Mouse (Mus musculus) cerebellum, postnatal 14 days (tissue): Measurements from ENCODE around the gene Wfdc15a.
"Not testable (repeated sequence)": the region's sequence is repeated elsewhere in the genome, so short reads cannot be mapped to it uniquely, and the experiment has no call there.

Source experiments
- DNase-seq, 2 experiments: peaks; one replicate each; pipeline ENCODE4 v3.0.0; 2021; ENCODE audit warnings: mixed read lengths in 2 of 2

Gene Wfdc15a

DNA sequence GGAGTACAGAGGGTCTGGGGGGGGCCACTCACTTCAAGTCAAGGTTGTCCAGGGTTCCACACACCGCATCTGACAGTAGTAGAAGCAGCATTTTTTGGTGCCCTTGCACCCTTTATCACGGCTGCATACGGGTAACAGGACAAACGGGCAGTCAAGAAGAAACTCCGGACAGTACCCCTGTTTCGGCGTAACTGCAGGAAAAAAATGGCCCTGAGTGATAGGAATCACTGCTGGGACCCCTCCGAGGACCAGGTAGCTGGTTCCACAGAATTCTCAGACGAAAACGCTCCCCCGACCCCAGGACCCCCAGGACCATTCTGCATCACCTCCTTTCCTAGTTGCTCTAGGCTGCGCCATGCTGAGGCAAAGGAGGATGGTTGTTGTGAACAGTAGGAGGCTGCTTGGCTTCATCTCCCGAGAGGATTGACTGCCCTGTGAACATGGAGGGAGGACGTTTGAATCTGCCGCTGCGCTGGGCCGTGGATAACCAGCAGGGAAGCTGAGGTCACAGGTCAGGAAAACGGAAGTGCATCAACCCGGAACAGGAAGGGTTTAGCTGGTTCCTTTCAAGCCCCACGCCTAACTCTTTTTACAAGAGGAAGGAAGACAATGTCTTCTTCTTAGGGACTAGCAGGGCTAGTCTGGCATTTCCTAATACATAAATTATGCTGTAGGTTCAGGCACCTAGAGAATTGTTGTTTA, at the start of gene Wfdc15a:
Gene Wfdc15a (minus strand): TSS at position 505 of the 702 bp plus-strand sequence.
- no peak for DNase-seq

- DNase-seq: no peak
Observed at GRCm38 (mm10) chr2:164238366-164238765, 38.4 kb upstream of the Wfdc15a start, which contains the start of gene Svs2. Gene Svs2 (minus strand): TSS chr2:164238466.

DNA sequence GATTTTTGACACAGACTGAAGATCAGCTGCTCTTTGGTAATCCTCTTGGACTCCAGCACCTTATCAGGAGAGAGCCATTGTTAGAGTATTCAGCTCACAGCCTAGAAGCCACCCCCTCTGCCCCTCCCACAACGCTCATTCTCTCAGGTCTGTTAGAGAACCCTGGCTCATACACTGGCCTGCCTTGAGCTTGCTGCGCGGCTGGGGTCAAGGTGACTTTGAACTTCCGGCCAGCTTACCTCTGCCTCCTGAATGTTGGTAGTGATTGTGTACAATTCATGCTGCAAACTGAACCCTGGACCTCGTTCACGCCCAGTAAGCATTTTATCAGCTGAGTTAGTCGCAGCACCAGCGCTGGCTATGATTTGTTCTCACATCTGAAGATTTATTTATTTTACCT, 32.7 kb upstream of the Wfdc15a start:
- DNase-seq: no peak

- DNase-seq: no peak
Observed at GRCm38 (mm10) chr2:164228361-164229070, 28.6 kb upstream of the Wfdc15a start.

- DNase-seq: no peak
Observed at GRCm38 (mm10) chr2:164221522-164221921, 21.6 kb upstream of the Wfdc15a start, which contains the start of gene Wfdc15b. Gene Wfdc15b (minus strand): TSS chr2:164221660.

GRCm38 (mm10) chr2:164219295-164219694, 19.4 kb upstream of the Wfdc15a start:
- no peak for DNase-seq

DNA sequence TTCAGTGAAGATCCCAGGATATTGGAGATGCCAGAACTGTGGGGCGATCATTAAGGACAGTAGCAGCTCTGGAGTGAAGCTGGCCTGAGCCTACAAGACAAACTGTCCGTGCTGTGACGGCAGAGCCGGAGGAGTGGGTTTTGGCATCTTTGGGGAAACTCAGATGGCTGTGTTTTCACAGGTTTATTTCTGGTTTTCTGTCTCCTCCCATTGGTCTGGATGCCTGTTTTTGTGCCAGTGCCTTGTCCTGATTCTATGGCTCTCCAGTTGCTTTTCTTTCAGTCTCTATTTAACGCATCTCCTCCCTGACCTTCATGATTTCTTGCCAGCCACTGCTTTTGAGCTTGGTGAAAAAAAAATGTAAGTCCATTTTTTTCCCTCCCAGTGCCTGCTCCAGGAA, 12.8 kb upstream of the Wfdc15a start:
- no peak for DNase-seq

DNA sequence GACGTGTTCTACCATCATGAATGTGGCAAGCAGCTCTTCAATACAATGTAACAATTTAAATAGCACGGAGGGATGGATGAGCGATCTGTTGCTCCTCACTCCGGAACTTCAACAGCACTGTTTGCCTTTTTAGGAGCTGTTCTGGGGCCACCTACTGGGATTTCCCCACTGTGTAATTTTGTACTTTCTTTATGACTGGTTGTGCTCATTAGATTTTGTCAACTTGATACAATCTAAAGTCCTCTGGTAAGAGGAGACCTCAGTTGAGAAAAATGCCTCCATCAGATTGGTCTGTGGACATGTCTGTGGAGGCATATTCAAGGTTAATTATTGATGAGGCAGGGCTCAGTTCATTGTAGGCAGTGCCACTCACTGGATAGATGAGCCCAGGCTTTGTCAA, 11.0 kb upstream of the Wfdc15a start:
- no peak for DNase-seq

DNA sequence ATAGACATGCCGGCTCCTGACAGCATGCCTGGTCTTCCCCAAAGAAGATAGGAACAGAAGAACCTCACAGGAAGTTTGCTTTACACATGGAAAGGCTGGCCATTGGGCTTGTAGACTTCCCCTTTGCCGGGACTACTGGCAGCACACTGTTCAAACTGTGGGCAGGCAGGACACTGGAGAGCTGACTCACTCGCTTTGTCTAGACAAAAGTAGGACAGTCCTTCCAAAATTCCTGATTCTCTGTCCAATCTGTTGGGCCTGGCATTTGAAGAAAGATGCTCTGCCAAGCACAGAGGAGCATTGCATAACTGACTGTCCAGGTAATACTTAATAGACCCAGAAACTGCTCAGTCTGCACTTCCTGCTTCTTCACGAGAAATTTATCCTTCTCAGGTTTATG, 6.7 kb upstream of the Wfdc15a start:
- DNase-seq: peak; percentile 40 to 73

DNA sequence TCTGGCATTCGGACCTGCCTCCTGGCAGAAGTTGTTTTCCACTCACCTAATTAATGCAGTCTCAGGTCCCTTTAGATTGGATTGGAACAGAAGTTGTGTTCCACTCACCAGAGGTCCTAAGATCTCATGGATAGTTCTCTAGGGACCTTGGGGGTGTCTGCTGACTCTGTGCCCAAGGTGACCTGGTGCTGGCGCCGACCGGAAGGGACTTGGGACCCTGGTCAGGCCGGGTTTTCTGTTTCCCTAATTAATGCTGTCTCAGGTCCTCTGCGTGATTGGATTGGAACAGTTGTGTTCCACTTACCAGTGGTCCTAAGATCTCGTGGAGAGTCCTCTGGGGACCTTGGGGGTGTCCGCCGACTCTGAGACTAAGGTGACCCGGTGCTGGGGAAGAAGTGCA, 6.1 kb upstream of the Wfdc15a start:
- not testable (repeated sequence) for DNase-seq

DNA sequence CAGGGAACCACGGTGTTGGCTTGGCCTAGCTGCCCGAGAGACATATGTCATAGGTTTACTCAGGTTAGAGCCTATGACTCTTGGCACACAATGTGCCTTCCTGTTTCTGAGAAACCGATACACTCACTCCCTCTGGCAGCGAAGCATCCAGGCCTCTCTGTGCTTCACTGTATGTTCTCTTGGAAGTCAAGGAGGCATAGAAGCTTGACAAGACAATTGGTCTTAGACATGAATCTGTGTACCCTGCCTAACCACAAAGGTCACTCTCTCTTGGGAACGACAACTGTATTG, 3.3 kb downstream of the Wfdc15a start:
- no peak for DNase-seq

- no peak for DNase-seq
Observed at GRCm38 (mm10) chr2:164195971-164196699, 3.8 kb downstream of the Wfdc15a start.

DNA sequence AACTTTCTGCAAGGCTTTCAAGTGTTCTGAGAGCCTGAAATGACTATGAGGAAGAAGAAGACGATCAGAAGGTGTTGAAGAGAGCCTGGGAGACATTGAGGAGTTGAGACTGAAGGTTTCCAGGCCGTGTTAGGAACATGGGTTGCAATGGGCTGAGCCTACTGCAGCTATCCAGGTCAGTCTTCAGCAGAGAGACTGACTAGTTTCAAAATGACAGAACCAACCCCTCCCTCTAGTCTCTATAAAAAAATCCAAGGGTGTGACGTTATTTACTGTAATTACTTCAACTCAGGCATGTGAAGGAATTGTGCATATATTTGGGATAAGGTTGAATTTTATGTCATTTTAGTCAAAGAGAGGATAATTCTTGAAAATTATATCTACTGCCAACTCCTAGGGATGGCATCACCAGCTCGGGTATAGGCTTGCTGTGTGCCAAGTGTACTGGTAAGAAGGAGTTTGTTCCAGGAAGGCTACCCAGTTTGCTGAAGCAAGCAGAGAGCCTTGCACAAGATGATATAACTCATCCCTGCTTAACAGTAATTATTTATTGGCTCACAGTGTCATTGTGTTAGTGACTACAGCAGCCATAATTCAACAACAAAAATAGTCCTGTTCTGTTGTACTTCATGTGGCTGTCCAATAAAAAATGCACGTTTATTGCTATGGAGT, 4.8 kb downstream of the Wfdc15a start:
- no peak for DNase-seq

- no peak for DNase-seq
Observed at GRCm38 (mm10) chr2:164192279-164192678, 7.7 kb downstream of the Wfdc15a start.

DNA sequence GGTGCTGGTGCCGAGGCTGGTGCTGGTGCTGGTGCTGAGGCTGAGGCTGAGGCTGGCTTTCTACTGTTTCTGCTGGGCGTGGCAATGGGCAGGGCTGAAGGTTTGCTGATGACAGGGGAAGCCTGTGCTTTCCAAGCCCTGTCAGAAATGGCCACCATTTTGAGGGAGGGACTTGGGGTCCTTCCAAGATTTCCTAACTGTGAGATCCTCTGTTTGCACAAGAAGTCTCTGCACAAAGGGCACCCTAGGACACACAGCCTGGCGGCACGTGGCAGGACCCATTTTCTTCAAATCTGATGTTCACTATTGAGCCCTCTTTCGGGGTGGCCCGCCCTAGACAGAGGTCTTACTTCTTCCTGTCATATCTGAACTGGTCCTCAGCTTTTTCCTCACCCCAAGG, 9.4 kb downstream of the Wfdc15a start, which contains the start of gene Wfdc12:
Gene Wfdc12 (minus strand): TSS at position 33 of the 400 bp plus-strand sequence.
- DNase-seq: no peak

- no peak for DNase-seq
Observed at GRCm38 (mm10) chr2:164188722-164189121, 11.2 kb downstream of the Wfdc15a start.

DNA sequence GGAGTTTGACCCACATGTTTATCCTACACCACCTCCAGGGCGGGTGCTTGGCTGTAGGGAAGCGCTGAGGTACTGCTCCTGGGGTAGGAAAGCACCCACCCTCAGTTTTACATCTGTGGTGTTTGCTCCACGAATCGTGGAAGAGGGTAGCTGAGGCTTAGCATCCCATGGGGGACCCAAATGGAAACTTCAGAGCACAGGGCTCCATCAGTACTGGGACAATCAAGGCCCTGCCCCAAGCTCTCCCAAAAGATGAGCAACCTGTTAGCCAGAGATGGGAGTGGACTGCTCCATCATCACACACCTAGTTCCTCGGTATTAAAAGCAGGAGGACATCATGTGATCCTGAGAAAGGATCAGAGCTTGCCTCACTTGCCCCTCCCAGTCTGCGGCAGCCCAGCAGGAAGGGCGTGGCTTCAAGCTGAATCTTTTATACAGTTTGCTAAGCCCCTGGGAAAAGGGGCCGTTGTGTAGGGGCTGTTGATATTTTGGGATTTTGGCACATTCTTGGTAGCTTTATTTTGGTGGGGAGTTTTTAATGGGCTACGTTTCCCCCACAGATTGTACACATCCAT, 15.7 kb downstream of the Wfdc15a start:
- no peak for DNase-seq

DNA sequence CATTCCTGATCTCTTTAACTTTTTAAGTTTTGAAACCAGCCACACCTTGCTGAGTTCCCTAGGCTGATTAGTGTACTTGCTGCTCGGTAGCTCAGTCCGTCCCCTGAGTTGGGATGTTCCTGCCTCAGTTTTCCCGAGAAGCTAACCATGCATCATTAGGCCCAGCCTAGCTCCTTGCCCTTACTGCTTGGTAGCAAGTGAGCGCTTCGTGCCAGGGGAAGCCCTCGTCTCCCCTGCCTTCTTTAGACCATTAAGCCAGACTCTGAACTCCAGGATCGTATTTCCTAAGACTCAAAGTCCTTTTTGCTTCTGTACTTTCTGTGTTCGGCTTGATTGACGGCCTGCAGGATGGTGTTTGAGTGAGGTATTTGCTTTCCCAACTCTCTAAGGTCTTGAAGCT, 16.6 kb downstream of the Wfdc15a start:
- DNase-seq: no peak

DNA sequence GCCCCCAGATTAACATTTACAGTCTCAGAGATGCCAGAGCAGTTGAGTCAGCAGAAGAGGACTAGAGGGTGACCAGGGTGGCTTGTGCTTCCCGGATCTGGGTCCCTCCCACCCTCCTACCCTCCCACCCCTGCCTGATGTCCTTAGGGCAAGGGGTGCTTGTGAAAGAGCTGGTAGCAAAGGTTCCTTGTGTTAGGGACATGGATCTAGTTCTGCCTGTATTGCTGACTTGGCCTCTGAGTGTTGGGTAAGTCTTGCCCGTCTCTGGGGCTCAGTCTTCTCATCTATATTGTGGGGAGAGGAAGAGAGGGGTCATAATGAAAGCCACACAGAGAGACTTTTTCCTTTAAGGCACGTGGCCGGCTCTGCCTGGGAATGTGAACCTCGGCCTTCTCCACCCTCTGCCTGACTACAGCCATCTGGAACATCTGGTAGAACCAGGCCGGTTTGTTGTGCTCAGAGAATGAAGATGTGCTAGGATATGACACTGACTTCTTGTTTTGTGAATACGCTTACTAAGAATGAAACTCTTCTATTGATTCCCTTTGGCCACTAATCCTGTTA, 17.2 kb downstream of the Wfdc15a start, which contains the start of gene Wfdc5:
Gene Wfdc5 (minus strand): TSS at position 51 of the 564 bp plus-strand sequence.
- DNase-seq: no peak

- DNase-seq: no peak
Observed at GRCm38 (mm10) chr2:164180770-164181169, 19.2 kb downstream of the Wfdc15a start.

DNA sequence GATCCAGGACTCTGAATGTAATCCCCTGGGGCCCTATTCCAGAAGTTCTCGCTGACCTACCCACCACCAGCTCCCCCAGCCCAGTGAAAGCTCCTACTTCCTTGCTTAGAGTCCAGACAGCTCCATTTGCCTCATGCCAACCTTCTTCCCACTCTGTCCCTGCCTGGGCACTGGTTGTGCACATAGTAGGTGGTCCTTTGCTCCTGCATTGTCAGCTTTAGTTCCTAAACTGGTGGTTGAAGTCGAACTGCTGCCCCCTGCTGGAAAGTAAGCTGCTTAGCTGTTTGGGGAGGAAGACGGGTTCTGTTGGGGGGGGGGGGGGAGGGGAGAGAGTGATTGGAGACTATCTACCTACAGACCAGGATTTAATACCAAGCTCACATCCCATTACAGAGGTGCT, 19.8 kb downstream of the Wfdc15a start:
- peak in 1 of 2 experiments; percentile 51 for DNase-seq

- no peak for DNase-seq
Observed at GRCm38 (mm10) chr2:164177831-164178230, 22.1 kb downstream of the Wfdc15a start.
